Mouse (Mus musculus) heart, adult 2 months (tissue): Measurements from ENCODE around the gene Ajm1.

Experiments used
- CTCF ChIP-seq: fragments of 200-600 bp; IDR thresholded peaks from 2 replicates; pipeline ENCODE4 v1.8.1; 2022; ENCODE audit warnings: antibody characterized with exemption, mild to moderate bottlenecking, moderate library complexity
- EP300 ChIP-seq: fragments of 200-500 bp; IDR thresholded peaks from 2 replicates; pipeline ENCODE4 v1.6.1; 2011; ENCODE audit warnings: low read depth, low read length, control low read depth; ENCODE audit not compliant: insufficient read depth
- POLR2A ChIP-seq: fragments of 200-500 bp; IDR thresholded peaks from 2 replicates; pipeline ENCODE4 v1.6.1; 2011; ENCODE audit warnings: mild to moderate bottlenecking, low read depth, low read length, control low read depth; ENCODE audit not compliant: insufficient read depth

- no peak for TF ChIP-seq POLR2A
- TF ChIP-seq CTCF = no peak
- TF ChIP-seq EP300 = no peak
Measured at GRCm38 (mm10) chr2:25598749-25599148, 17.2 kb upstream of the Ajm1 start.
